Mouse (Mus musculus): Measurements from ENCODE around the gene Adsl. TPM values are rescaled to one million over a fixed set of nuclear protein-coding genes. Genes with fewer than 3 reads are reported as not detected.
A peak's percentile ranks its signal among the peaks of the same experiment; 100 is the strongest.
"Not testable (repeated sequence)": the region's sequence is repeated elsewhere in the genome, so short reads cannot be mapped to it uniquely, and the experiment has no call there.

Adsl gene
- polyA plus RNA-seq, 1 experiment from 2014 or later, result 215 TPM

DNA sequence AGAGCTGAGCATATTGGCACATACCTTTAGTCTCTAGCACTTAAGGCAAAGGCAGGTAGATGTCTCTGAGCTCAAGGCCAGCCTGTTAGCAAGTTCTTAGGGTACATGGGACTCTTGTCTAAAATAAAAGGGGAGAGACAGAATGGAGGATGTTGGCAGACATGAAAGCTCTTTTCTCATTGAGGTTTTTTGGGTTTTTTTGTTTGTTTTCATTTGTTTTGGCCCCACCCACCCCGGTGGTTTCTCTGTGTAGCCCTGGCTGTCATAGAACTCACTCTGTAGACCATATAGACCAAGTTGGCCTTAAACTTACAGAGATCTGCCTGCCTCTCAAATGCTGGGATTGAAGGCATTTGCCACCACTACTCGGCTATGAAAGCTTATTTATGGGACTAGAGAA is 24.1 kb upstream of the Adsl start:
- H3K27me3 ChIP-seq (replicated peaks; ENCODE audit: low read depth, poor library complexity, severe bottlenecking), result no peaks in the 10 kb centered on the region
- DNase-seq (ENCODE audit: low spot score), result no peak
- peaks cover 97% of the 10 kb centered on the region for H3K36me3 ChIP-seq (replicated peaks)
- no peaks in the 10 kb centered on the region for H3K9me3 ChIP-seq
- H3K4me1 ChIP-seq, result peaks cover 6% of the 10 kb centered on the region
- no peak overlapping the region for H3K27ac ChIP-seq (replicated peaks)
- H3K4me3 ChIP-seq, result no peak overlapping the region
- 96% methylated on average over 2 of the region's 2 CpGs for WGBS

DNA sequence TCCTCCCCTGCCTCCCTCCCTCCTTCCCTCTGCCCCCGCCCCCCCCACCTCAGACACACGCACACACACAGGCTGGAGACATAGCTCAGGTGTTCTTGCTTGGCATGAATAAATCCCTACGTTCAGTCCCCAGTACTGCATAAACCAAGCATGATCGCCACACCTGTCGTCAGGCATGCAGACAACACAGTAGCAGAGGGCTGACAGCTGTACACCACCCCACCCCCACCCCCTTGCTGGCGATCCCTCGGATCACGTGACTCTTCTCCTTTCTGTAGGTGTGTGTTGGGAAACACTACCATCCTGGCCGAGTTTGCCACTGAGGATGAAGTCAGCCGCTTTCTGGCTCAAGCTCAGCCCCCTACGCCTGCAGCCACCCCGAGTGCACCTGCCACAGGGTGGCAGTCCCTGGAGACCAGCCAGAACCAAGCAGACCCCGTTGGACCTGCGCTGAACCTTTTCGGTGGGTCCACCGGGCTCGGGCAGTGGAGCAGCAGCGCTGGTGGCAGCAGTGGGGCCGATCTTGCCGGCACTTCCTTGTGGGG is 19.4 kb upstream of the Adsl start:
- Histone ChIP-seq H3K36me3 (replicated peaks) (peaks cover 75% of the 10 kb centered on the region), H3K27ac (replicated peaks) (no peak overlapping the region; the same call in 1 of the 2 replicates), H3K9me3 (no peaks in the 10 kb centered on the region), H3K4me1 (peaks cover 13% of the 10 kb centered on the region), H3K4me3 (no peak overlapping the region), H3K27me3 (replicated peaks; ENCODE audit: low read depth, poor library complexity, severe bottlenecking) (no peaks in the 10 kb centered on the region)
- WGBS, result 83% methylated on average over 20 of the region's 20 CpGs
- no peak for DNase-seq (ENCODE audit: low spot score)

DNA sequence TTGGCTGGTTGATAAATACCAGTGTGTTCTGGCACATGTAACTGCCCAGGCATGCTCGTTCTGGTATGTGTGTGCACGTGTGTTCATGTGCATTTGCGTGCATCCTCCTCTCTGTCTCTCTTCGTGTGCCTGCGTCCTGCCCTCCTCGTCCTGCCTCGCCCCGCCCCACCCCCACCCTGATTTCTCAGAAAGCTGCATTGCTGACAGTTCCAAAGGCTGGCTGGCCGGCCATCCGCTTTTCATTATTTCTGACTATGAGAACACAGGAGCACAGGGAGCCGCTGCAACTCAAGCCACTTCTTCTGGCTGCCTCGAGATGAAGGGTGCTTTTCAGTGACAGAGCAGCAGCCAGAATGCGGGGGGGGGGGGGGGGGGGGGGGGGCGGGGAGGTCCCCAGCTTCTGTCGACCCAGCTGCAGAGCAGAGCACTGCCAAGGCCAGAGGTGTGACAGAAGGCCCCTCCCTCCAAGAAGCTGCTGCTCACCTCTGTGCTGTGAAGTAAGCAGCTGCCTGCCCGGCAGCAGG is 18.2 kb upstream of the Adsl start:
- H3K4me1 ChIP-seq, result peaks cover 13% of the 10 kb centered on the region
- no peaks in the 10 kb centered on the region for H3K9me3 ChIP-seq
- no peaks in the 10 kb centered on the region for H3K27me3 ChIP-seq (replicated peaks; ENCODE audit: low read depth, poor library complexity, severe bottlenecking)
- DNase-seq (ENCODE audit: low spot score), result peak; percentile 87
- peak overlapping the region; percentile 25; the same call in 1 of the 2 replicates for H3K4me3 ChIP-seq
- peaks cover 75% of the 10 kb centered on the region for H3K36me3 ChIP-seq (replicated peaks)
- 15% methylated on average over 16 of the region's 16 CpGs for WGBS
- H3K27ac ChIP-seq (replicated peaks), result peak overlapping the region; percentile 70

DNA sequence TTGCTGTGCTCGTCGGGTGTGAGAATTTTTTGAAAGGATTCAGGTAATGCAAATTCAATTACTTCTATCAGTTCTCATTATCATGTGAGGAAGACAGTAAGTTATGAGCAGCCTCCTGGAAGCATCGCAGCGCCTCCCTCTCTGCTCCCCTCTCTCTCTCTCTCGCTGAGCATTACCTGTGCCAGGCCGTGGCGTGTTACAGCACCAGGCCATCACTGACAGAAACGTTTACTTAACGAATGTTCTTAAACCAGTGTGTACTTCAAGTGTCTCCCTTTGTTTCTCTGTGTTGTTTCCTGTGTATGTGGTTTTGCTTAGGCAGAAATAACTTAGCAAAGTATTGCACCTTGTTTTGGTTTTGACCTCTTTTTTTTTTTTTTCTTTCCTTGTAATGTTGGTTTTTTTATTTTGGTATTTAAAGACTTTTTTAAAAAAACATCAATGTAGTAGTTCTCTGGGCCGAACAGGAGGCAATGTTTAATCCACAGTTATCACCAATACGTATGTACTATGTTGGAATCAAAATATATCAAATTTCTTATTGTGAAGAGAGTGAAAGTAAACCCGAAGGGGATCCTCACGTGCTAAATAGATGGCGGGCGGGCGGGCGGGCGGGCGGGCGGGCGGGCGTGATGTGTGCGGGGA is 17.5 kb upstream of the Adsl start:
- not testable (repeated sequence) for DNase-seq (ENCODE audit: low spot score); H3K9me3 ChIP-seq; H3K27ac ChIP-seq (replicated peaks); H3K4me3 ChIP-seq; H3K27me3 ChIP-seq (replicated peaks; ENCODE audit: low read depth, poor library complexity, severe bottlenecking)
- peaks cover 76% of the 10 kb centered on the region for H3K36me3 ChIP-seq (replicated peaks)
- H3K4me1 ChIP-seq, result peaks cover 13% of the 10 kb centered on the region
- WGBS, result 91% methylated on average over 23 of the region's 23 CpGs

DNA sequence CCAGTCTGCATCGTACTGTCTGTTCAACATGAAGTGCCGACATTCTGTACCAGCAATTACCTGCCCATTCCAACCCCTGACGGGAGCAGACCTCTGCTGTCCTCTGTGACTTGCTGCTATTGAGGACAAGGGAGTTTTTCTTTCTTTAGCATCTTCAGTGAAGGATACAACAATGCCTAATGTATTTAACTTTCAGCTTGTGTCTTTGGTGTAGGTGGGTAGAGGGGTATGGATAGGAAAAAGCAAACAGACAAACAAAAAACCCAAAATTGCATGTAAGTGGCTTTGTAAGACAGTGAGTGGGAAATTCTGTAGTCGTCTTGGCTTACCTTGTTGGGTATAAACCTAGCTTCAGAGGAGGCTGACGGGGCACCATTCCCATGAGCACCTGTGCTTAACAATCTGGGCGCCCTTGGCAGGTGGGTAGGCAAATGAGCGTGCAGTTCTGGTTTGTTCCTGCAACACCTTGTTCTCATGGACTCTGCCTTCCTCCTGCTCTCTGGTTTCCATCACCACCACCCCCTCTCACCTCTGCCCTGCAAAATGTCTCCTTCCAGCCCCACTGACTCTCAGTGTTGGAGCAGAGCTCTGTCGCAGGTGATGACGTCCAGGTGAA is 16.8 kb upstream of the Adsl start:
- H3K9me3 ChIP-seq, result no peaks in the 10 kb centered on the region

GRCm38 (mm10) chr15:80934841-80935240 is 13.4 kb upstream of the Adsl start:
- Histone ChIP-seq H3K27ac (replicated peaks) (no peak overlapping the region), H3K9me3 (no peaks in the 10 kb centered on the region), H3K36me3 (replicated peaks) (peaks cover 62% of the 10 kb centered on the region), H3K27me3 (replicated peaks; ENCODE audit: low read depth, poor library complexity, severe bottlenecking) (no peaks in the 10 kb centered on the region), H3K4me1 (peaks cover 7% of the 10 kb centered on the region), H3K4me3 (no peak overlapping the region)
- DNase-seq (ENCODE audit: low spot score), result no peak
- 91% methylated on average over 5 of the region's 5 CpGs for WGBS

More for the DNA sequence above, 16.8 kb upstream of the Adsl start:
- H3K4me3 ChIP-seq, result no peak overlapping the region
- peaks cover 75% of the 10 kb centered on the region for H3K36me3 ChIP-seq (replicated peaks)
- H3K4me1 ChIP-seq, result peaks cover 13% of the 10 kb centered on the region
- WGBS, result 89% methylated on average over 9 of the region's 9 CpGs
- DNase-seq (ENCODE audit: low spot score), result no peak
- H3K27ac ChIP-seq (replicated peaks), result no peak overlapping the region
- H3K27me3 ChIP-seq (replicated peaks; ENCODE audit: low read depth, poor library complexity, severe bottlenecking), result no peaks in the 10 kb centered on the region

DNA sequence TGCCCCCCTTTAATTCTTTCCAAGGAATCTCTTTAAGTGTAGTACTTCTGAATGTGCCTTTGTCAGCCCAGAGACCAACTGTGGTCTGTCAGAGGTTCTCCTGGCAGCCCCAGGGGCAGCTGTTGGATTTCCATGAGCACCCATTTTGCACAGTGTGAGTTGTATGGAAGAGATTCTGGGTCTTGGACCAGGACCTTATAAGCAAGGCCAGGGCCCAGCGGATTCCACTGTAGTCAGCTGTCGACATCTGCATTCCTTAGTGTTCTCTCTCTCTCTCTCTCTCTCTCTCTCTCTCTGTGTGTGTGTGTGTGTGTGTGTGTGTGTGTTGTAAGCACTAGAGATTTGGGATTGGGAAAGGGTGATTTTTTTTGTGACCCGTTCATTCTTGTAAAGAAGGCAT is 11.6 kb upstream of the Adsl start:
- no peaks in the 10 kb centered on the region for H3K9me3 ChIP-seq
- WGBS, result 77% methylated on average over 3 of the region's 3 CpGs
- H3K4me3 ChIP-seq, result no peak overlapping the region
- H3K27me3 ChIP-seq (replicated peaks; ENCODE audit: low read depth, poor library complexity, severe bottlenecking), result no peaks in the 10 kb centered on the region
- H3K4me1 ChIP-seq, result no peaks in the 10 kb centered on the region
- no peak for DNase-seq (ENCODE audit: low spot score)
- H3K36me3 ChIP-seq (replicated peaks), result peaks cover 61% of the 10 kb centered on the region
- H3K27ac ChIP-seq (replicated peaks), result no peak overlapping the region

DNA sequence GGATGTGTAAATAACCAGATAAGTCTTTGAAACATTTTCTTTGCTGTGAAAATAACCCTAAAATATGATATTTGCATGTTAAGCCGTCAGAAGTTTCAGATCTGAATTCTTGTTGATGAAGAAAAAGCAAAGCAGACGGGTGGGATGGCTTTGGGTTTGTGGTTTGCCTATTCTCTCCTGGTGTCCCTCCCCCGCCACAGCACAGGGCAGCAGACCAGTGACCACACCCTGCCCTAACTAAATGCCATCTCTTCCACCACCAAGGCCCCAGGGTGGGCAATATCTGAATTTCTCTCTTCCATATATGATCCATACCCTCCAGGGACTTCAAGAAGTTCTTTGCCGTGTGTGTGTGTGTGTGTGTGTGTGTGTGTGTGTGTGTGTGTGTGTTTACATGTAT is 9.7 kb upstream of the Adsl start:
- H3K27ac ChIP-seq (replicated peaks), result no peak overlapping the region
- H3K9me3 ChIP-seq, result no peaks in the 10 kb centered on the region
- no peaks in the 10 kb centered on the region for H3K4me1 ChIP-seq
- H3K4me3 ChIP-seq, result no peak overlapping the region
- H3K27me3 ChIP-seq (replicated peaks; ENCODE audit: low read depth, poor library complexity, severe bottlenecking), result no peaks in the 10 kb centered on the region
- 84% methylated on average over 4 of the region's 4 CpGs for WGBS
- no peak for DNase-seq (ENCODE audit: low spot score)
- H3K36me3 ChIP-seq (replicated peaks), result peaks cover 55% of the 10 kb centered on the region

DNA sequence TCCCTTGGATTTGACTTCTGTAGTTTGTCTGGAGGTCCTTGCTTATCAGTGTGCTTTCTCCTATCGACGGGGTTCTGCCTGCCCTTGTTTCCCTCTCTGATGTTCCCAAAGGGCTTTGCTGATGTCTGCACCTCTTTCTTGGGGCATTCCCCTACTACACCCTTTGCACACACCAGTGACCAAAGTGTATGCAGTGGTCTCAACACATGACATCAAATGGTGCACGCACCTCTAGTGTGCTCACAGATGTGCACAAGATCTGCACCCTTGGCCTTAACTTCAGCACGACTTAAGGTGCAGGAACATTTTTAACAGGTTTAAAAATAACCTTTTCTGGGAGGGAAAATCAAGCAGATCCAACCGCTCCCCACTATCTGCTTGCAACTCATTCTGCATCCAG is 8.9 kb upstream of the Adsl start:
- H3K4me1 ChIP-seq, result no peaks in the 10 kb centered on the region
- H3K4me3 ChIP-seq, result no peak overlapping the region
- no peaks in the 10 kb centered on the region for H3K9me3 ChIP-seq
- DNase-seq (ENCODE audit: low spot score), result no peak
- no peak overlapping the region for H3K27ac ChIP-seq (replicated peaks)
- H3K27me3 ChIP-seq (replicated peaks; ENCODE audit: low read depth, poor library complexity, severe bottlenecking), result no peaks in the 10 kb centered on the region
- 90% methylated on average over 5 of the region's 5 CpGs for WGBS
- H3K36me3 ChIP-seq (replicated peaks), result peaks cover 47% of the 10 kb centered on the region

GRCm38 (mm10) chr15:80941468-80942040 is 6.7 kb upstream of the Adsl start:
- H3K4me3 ChIP-seq, result no peak overlapping the region
- H3K36me3 ChIP-seq (replicated peaks), result peaks cover 28% of the 10 kb centered on the region
- no peak for DNase-seq (ENCODE audit: low spot score)
- H3K27ac ChIP-seq (replicated peaks), result no peak overlapping the region
- WGBS, result 91% methylated on average over 6 of the region's 6 CpGs
- H3K4me1 ChIP-seq, result no peaks in the 10 kb centered on the region
- no peaks in the 10 kb centered on the region for H3K27me3 ChIP-seq (replicated peaks; ENCODE audit: low read depth, poor library complexity, severe bottlenecking)
- no peaks in the 10 kb centered on the region for H3K9me3 ChIP-seq

GRCm38 (mm10) chr15:80945851-80946250 is 2.4 kb upstream of the Adsl start:
- Histone ChIP-seq H3K27ac (replicated peaks) (no peak overlapping the region), H3K36me3 (replicated peaks) (peaks cover 26% of the 10 kb centered on the region), H3K4me3 (no peak overlapping the region), H3K27me3 (replicated peaks; ENCODE audit: low read depth, poor library complexity, severe bottlenecking) (no peaks in the 10 kb centered on the region), H3K9me3 (no peaks in the 10 kb centered on the region), H3K4me1 (peaks cover 14% of the 10 kb centered on the region)
- WGBS, result 64% methylated on average over 3 of the region's 3 CpGs
- DNase-seq (ENCODE audit: low spot score), result no peak

DNA sequence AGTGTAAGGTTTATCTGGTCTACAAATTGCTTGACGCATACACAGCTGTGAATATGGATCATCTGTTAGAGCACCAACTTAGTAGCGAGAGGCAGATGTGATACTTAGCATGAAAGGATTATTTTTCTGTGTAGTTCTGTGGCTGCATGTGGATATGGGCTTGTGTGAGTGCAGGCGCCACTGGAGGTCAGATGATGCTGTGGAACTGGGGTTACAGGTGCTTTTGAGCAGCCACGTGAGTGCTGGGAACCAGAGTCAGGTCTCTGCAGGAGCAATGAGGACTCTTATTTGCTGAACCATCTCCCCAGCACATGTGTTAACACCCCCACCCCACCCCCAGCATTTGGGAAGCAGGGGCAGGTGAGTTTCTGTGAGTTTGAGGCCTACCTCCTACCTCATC is 1.1 kb downstream of the Adsl start:
- H3K36me3 ChIP-seq (replicated peaks), result peaks cover 39% of the 10 kb centered on the region
- 61% methylated on average over 4 of the region's 4 CpGs for WGBS
- peak overlapping the region; percentile 92 for H3K27ac ChIP-seq (replicated peaks)
- H3K9me3 ChIP-seq, result no peaks in the 10 kb centered on the region
- no peaks in the 10 kb centered on the region for H3K27me3 ChIP-seq (replicated peaks; ENCODE audit: low read depth, poor library complexity, severe bottlenecking)
- peaks cover 14% of the 10 kb centered on the region for H3K4me1 ChIP-seq
- DNase-seq (ENCODE audit: low spot score), result no peak
- peak overlapping the region; percentile 91 for H3K4me3 ChIP-seq

DNA sequence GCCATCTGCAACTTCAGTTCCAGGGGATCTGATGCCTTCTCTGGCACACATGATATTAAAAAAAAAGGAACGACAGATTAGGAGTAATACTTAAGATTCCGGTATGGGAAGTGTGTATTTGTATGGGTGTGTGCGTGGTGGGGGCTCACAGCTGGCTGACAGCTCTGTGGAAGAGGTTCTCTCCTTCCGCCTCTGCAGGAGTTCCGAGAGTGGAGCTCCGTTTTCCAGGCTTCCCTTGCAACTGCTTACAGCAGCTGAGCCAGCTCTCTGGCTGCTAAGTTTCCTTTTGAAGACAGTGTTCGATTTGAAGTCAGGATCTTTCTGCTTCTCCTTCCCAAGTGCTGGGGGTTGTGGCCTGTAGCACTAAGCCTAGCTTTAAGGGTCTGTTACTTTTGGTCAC is 1.8 kb downstream of the Adsl start:
- H3K27ac ChIP-seq (replicated peaks), result no peak overlapping the region
- peaks cover 46% of the 10 kb centered on the region for H3K36me3 ChIP-seq (replicated peaks)
- no peaks in the 10 kb centered on the region for H3K27me3 ChIP-seq (replicated peaks; ENCODE audit: low read depth, poor library complexity, severe bottlenecking)
- WGBS, result 90% methylated on average over 7 of the region's 7 CpGs
- H3K9me3 ChIP-seq, result no peaks in the 10 kb centered on the region
- H3K4me1 ChIP-seq, result peaks cover 14% of the 10 kb centered on the region
- no peak for DNase-seq (ENCODE audit: low spot score)
- peak overlapping the region; percentile 91 for H3K4me3 ChIP-seq
